Mouse (Mus musculus) forebrain, embryonic 12.5 days (tissue): ENCODE data around the gene Cipc. TPM values are rescaled to one million over a fixed set of nuclear protein-coding genes. Genes with fewer than 3 reads are reported as not detected.

Experiments used
- ATAC-seq: fragments of 200-750 bp; cut with Nextera tagmentation; 2 replicates; pipeline ENCODE4 v1.8.0; 2017; ENCODE audit warnings: moderate TSS enrichment; ENCODE audit not compliant: low FRiP score
- H3K27ac ChIP-seq: fragments of 300-500 bp; sonication (generic); 2 replicates; pipeline ENCODE4 v1.5.1; 2016; ENCODE audit warnings: mild to moderate bottlenecking
- H3K27me3 ChIP-seq: fragments of 300-500 bp; sonication (generic); 2 replicates; pipeline ENCODE4 v1.6.1; 2016; ENCODE audit warnings: mild to moderate bottlenecking
- H3K36me3 ChIP-seq: fragments of 300-500 bp; sonication (generic); replicated peaks from 2 replicates; pipeline ENCODE4 v1.6.1; 2016; ENCODE audit warnings: mild to moderate bottlenecking
- H3K4me1 ChIP-seq: fragments of 300-500 bp; sonication (generic); 2 replicates; pipeline ENCODE4 v1.6.1; 2016
- H3K4me2 ChIP-seq: fragments of 300-500 bp; sonication (generic); 2 replicates; pipeline ENCODE4 v1.6.1; 2016; ENCODE audit warnings: mild to moderate bottlenecking, moderate library complexity
- H3K4me3 ChIP-seq: fragments of 300-500 bp; sonication (generic); replicated peaks from 2 replicates; pipeline ENCODE4 v1.5.1; 2016; ENCODE audit warnings: mild to moderate bottlenecking
- H3K9ac ChIP-seq: fragments of 300-500 bp; sonication (generic); 2 replicates; pipeline ENCODE4 v1.6.1; 2016; ENCODE audit warnings: mild to moderate bottlenecking
- H3K9me3 ChIP-seq: fragments of 300-500 bp; sonication (generic); 2 replicates; pipeline ENCODE4 v1.6.1; 2016
- WGBS: fragments of 180-500 bp; shearing (Covaris S2); methylation state at CpG from one replicate; pipeline ENCODE4 v1.1.7; 2016; 5-methylcytosine and 5-hydroxymethylcytosine counted together
- polyA plus RNA-seq: library from polyadenylated mRNA; unstranded; fragments of >200 nt; fragmentation: Nextera tagmentation; extraction: Ambion mirVana; gene quantifications from 2 replicates; pipeline ENCODE4 v1.2.1, GENCODE M21; 2016

Gene Cipc
- polyA plus RNA-seq, 1 experiment from 2014 or later, result 49.5 TPM

DNA sequence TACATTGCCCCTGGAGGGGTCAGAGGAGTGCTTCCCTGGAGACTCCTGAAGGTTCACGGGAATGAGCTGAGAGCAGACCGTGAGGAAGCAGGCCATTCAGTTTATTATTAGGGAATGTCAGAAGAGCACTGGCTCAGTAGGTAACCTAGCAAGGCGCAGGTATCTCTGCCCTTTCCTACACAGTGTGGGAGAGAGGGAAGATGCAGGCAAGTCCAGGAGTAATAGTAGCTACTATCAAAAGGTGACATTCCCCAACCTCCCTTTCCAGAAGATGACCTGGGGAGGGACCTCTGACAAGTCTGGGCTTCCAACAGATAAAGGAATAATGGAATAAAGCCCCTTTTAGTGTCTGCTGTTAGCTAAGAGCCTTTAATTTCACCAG is 22.4 kb downstream of the Cipc start:
- no peak overlapping the region for H3K9ac ChIP-seq
- no peak for ATAC-seq
- H3K27me3 ChIP-seq, result no peaks in the 10 kb centered on the region
- H3K36me3 ChIP-seq, result peaks cover 18% of the 10 kb centered on the region
- 71% methylated on average over 3 of the region's 3 CpGs for WGBS
- no peak overlapping the region for H3K4me3 ChIP-seq
- H3K9me3 ChIP-seq, result no peaks in the 10 kb centered on the region
- H3K4me2 ChIP-seq, result no peak overlapping the region
- H3K4me1 ChIP-seq, result peaks cover 20% of the 10 kb centered on the region
- H3K27ac ChIP-seq, result no peak overlapping the region

DNA sequence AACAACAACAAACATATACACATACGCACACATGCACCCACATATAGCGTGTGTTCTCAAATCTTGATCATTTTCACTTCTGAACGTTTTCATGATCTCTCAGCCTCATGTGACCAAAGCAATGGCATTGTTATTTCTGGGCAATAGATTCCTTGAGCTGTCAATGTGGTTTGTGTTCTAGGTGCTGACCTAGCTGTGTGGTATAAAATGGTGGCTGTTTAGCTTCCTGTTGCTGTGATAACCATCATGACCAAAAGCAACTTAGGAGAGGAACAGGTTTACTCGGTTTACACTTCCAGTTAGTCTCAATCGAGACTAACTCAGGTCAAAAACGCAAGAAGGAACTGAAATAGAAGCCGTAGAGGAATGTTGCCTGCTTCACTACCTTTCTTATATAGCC is 24.2 kb downstream of the Cipc start:
- no peak for ATAC-seq
- H3K27ac ChIP-seq, result no peak overlapping the region
- peaks cover 8% of the 10 kb centered on the region for H3K27me3 ChIP-seq
- 0 out of 2 replicates have a peak, but pooled peaks cover 3% of the 10 kb centered on the region for H3K36me3 ChIP-seq
- WGBS, result 94% methylated on average over 7 of the region's 7 CpGs
- H3K9ac ChIP-seq, result no peak overlapping the region
- no peak overlapping the region for H3K4me3 ChIP-seq
- H3K9me3 ChIP-seq, result no peaks in the 10 kb centered on the region
- H3K4me2 ChIP-seq, result no peak overlapping the region
- H3K4me1 ChIP-seq, result peaks cover 37% of the 10 kb centered on the region

DNA sequence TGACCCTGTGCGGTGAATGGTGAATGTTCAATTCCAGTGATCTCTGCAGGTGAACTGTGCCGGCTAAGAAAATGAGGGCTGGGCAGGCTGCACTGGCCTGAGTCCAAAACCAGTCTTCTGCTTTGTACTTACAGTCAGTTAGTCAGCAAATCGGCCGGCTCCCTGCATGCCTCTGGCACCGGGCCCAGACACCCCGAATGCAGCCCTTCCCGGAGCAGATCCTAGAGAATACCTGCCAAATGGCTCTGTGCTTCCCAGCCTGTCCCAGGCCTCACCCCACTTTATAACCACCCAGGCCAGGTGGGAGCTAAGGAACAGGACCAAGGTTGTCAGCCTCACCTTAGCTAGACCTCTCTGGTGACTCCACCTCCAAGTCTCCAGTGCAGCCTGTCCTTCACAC is 26.4 kb downstream of the Cipc start:
- peaks cover 43% of the 10 kb centered on the region for H3K4me1 ChIP-seq
- H3K9me3 ChIP-seq, result no peaks in the 10 kb centered on the region
- H3K27ac ChIP-seq, result peak overlapping the region; percentile 78
- 39% methylated on average over 7 of the region's 7 CpGs for WGBS
- peaks cover 18% of the 10 kb centered on the region for H3K27me3 ChIP-seq
- no peak overlapping the region for H3K4me3 ChIP-seq
- H3K36me3 ChIP-seq, result no peaks in the 10 kb centered on the region
- H3K4me2 ChIP-seq, result no peak overlapping the region
- H3K9ac ChIP-seq, result no peak overlapping the region
- no peak for ATAC-seq

DNA sequence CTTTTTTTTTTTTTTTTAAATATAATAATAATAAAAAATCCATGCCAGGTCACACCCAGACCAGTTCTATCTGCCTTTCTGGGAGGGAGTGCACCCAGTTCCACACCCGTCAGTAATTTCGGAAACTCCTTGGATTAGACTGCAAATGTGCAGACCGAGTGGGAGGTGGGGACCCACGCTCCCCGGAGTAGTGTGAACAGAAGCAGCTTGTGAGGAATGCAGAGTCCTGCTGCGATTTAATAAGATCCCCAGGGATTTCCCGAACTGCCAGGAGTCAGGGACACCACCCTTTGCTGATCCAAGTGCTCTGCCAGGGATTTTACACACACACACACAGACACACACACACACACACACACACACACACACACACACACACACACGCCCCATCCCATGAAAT is 26.9 kb downstream of the Cipc start:
- Histone ChIP-seq H3K9me3 (no peaks in the 10 kb centered on the region), H3K4me2 (peak overlapping the region; percentile 64), H3K27me3 (peaks cover 23% of the 10 kb centered on the region), H3K36me3 (no peaks in the 10 kb centered on the region), H3K9ac (no peak overlapping the region), H3K4me1 (peaks cover 43% of the 10 kb centered on the region), H3K4me3 (no peak overlapping the region), H3K27ac (peak overlapping the region; percentile 78)
- WGBS, result 29% methylated on average over 8 of the region's 8 CpGs
- no peak for ATAC-seq

DNA sequence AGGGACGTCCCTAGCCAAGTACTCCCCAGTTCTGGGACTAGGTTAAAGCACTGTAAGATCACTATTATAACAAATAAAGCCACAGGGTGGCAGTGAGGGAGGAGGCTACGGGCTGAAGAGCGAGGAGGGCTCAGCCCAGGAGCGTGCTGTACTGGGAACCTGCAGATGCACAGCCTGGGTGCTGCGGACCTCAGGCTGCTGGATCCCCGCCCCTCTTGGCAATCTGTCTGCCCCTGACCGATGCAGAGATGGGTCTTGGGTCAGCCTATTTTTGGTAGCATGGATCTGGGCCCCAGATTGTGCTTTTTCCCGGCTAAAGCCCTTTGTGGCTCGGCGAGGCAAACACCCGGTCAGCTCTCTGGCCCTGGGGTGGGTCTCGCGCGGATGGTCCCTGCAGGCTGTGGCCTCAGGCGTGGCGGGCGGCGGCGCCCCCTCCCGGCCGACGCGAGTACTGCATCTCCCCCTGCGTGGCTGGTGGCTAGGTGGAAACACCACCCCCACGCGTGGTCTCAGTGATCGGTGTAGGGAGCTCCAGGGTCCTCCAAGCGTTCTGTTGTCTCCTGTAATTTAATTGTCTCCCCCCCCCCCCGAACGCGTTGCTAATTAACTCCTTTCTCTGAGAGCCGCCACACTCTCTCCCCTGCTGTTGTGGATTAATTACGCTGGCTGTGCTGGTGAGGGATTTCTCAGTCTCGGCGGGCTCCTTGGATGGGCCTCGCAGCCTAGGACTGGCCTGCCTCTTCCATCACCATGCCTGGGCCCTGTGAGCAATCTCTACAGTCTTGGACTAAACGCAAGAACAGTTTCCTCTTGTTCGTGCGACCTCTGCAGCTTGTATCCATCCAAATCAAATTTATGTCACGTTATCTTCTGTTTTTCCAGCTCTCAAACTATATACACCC is 27.8 kb downstream of the Cipc start:
- peak; percentile 78 for ATAC-seq
- H3K27me3 ChIP-seq, result peaks cover 28% of the 10 kb centered on the region
- H3K4me2 ChIP-seq, result peak overlapping the region; percentile 64
- WGBS, result 4% methylated on average over 40 of the region's 40 CpGs
- no peaks in the 10 kb centered on the region for H3K9me3 ChIP-seq
- peak overlapping the region; percentile 29 for H3K4me3 ChIP-seq
- peak overlapping the region; percentile 46 for H3K9ac ChIP-seq
- H3K36me3 ChIP-seq, result no peaks in the 10 kb centered on the region
- peaks cover 39% of the 10 kb centered on the region for H3K4me1 ChIP-seq
- peak overlapping the region; percentile 78 for H3K27ac ChIP-seq

DNA sequence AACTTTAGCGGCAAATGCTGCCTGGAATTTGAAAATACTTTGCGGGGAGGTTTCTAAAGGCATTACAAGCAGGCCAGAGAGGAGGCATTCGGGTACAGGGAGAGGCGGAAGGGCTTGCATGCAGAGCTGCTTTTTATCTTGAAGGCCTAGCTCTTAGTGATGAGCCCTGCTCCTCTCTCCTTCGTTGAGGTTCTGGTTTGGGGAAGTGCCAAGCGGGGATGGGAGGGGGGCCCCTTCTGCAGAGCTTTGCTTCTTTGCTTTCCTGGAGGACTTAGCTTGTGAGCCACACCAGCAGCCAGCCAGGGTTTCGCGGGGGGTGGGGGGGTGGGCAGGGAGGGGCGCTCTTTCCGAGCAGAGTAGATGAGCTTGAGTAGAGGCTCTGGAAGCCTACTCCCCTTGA is 28.9 kb downstream of the Cipc start:
- H3K27me3 ChIP-seq, result peaks cover 39% of the 10 kb centered on the region

DNA sequence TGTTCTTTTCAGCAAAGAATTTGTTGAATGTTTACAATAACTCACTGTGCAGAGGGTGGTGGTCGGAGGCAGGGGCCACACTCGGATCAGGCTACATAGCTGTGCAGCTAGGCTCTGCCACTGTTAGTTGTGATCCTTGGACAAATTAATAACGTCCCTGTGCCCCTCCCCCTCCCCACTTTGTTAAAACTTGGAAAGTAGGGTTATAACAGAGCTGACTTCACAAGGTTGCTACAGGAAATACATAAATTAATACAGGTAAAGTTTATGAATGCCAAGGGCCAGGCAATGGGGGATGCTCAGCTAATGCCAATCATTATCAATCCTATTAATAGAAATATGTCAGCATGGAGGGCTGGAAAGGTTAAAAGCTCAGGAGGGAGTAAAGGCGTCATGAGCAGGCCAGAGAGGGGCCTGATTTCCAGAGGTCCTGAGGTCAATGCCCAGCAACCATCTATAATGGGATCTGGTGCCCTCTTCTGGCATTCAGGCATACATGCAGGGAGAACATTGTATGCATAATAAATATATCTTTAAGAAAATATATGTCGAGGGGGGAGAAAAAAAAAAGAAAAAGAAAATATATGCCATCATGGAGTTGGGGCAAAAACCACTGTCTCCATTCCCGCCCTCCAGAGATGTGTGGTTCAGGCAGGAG is 29.8 kb downstream of the Cipc start:
- ATAC-seq, result no peak
- H3K4me2 ChIP-seq, result no peak overlapping the region
- WGBS, result 62% methylated on average over 6 of the region's 6 CpGs
- H3K4me1 ChIP-seq, result peaks cover 39% of the 10 kb centered on the region
- H3K27me3 ChIP-seq, result peaks cover 48% of the 10 kb centered on the region
- H3K9ac ChIP-seq, result no peak overlapping the region
- H3K4me3 ChIP-seq, result no peak overlapping the region
- no peaks in the 10 kb centered on the region for H3K36me3 ChIP-seq
- no peaks in the 10 kb centered on the region for H3K9me3 ChIP-seq
- H3K27ac ChIP-seq, result no peak overlapping the region

More for the DNA sequence above, 28.9 kb downstream of the Cipc start:
- Histone ChIP-seq H3K9ac (no peak overlapping the region), H3K4me3 (no peak overlapping the region), H3K27ac (no peak overlapping the region), H3K36me3 (no peaks in the 10 kb centered on the region), H3K4me1 (peaks cover 39% of the 10 kb centered on the region), H3K9me3 (no peaks in the 10 kb centered on the region), H3K4me2 (no peak overlapping the region)
- ATAC-seq, result no peak
- WGBS, result 38% methylated on average over 10 of the region's 10 CpGs

DNA sequence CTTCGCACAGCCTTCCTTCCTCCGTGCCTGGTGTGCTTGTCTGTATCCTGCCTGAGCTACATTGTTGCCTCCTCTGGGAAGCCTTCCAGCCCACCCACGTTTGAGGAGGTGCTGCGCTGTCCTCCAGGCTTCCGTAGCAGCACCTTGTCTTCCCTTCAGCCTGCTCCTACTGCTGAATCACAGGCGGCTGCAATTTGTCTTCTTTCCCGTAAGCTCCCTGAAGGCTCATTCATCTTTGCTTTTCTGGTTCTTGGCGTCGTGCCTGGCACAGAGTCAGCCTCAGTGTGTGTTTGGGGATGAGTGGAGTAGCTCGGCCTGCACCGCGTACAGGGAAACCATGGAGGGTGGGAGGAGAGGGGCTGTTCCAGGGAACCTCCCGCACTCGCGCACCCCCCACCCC is 31.0 kb downstream of the Cipc start:
- WGBS, result 32% methylated on average over 15 of the region's 15 CpGs
- Histone ChIP-seq H3K27ac (no peak overlapping the region; the same call in 1 of the 2 replicates), H3K36me3 (no peaks in the 10 kb centered on the region), H3K4me2 (peak overlapping the region; percentile 11; the same call in 1 of the 2 replicates), H3K27me3 (peaks cover 58% of the 10 kb centered on the region), H3K9me3 (no peaks in the 10 kb centered on the region), H3K9ac (no peak overlapping the region), H3K4me1 (peaks cover 37% of the 10 kb centered on the region), H3K4me3 (no peak overlapping the region)
- no peak for ATAC-seq

DNA sequence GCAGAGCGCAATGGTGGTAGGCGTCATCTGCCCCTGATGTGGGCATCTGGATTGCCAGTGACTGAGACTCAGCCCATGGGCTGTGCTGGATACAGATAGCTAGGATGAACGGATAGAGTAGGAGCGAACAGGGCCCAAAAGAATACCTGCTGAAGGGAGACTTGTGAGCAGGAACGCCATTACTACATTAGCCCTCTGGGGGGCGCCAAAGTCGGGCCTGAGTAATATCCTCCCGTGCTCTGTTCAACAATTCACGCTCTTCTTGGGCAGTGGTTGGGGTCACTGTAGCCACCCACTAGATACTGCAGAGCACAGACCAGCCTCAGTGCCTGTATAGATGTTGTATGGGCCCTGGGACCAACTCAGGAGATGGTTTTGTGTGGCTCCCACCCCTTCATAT is 34.3 kb downstream of the Cipc start:
- H3K9me3 ChIP-seq, result no peaks in the 10 kb centered on the region
- no peak overlapping the region for H3K9ac ChIP-seq
- H3K4me3 ChIP-seq, result no peak overlapping the region
- peaks cover 19% of the 10 kb centered on the region for H3K4me1 ChIP-seq
- no peak for ATAC-seq
- peaks cover 82% of the 10 kb centered on the region for H3K27me3 ChIP-seq
- H3K27ac ChIP-seq, result no peak overlapping the region
- WGBS, result 27% methylated on average over 9 of the region's 9 CpGs
- H3K36me3 ChIP-seq, result no peaks in the 10 kb centered on the region
- no peak overlapping the region for H3K4me2 ChIP-seq

DNA sequence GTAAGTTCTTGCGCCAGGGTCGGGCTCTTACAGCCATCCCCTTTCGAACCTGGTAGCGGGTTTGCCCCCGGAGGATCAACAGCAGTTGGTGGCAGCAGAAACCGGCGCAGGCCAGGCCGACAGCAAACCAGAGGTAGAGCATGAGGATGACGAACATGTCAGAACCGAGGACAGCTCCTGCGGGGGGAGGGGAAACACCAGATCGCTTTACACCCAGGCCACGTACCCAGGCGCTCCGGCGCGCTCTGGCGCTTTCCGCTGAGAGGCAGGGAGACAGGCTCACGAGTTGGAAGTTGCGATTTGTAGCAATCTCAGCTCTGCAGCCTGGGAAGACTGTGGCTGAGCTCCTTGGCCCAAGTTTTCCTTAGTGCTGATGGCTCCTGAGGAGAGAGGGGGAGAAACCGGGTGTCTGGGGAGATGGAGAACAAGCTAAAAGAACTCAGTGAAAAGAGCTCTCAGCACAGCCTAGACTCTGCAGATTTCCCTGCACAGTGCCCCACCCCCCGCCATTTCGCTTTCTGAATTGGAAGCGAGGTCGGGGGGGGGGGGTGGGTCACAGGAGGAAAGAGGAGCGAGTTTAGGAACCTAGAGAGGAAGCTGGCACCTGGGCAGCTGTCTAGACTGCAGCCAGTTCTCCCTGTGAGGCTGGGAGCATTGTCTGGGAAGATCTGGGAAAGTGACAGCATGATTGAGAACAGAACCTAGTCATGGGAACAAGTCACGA is 36.8 kb downstream of the Cipc start:
- Histone ChIP-seq H3K36me3 (no peaks in the 10 kb centered on the region), H3K4me3 (peak overlapping the region; percentile 13), H3K27me3 (peaks cover 93% of the 10 kb centered on the region), H3K4me2 (peak overlapping the region; percentile 47), H3K9ac (peak overlapping the region; percentile 29; the same call in 1 of the 2 replicates), H3K4me1 (peaks cover 13% of the 10 kb centered on the region), H3K9me3 (no peaks in the 10 kb centered on the region), H3K27ac (no peak overlapping the region)
- peak; percentile 68 for ATAC-seq
- 1% methylated on average over 28 of the region's 28 CpGs for WGBS

DNA sequence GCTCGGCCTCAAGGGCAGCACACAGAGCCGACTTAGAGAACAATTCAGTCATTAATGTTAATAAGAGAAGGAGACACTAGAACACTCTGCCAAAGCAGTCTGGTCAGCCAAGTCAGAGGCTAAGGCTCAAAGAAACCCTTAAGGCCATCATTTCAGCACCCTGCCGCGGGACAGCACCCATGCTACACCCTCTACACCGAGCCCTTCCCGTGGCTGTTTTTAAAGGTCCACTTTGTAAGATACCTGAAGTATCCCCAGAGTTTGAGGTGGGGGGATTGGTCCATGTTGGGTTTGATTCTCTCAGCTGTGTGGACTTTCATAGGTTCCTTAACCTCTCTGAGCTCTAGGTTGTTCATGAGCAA is 37.3 kb downstream of the Cipc start:
- Histone ChIP-seq H3K9ac (no peak overlapping the region), H3K27me3 (peaks cover 93% of the 10 kb centered on the region), H3K4me1 (peaks cover 16% of the 10 kb centered on the region), H3K4me3 (no peak overlapping the region), H3K4me2 (peak overlapping the region; percentile 47), H3K27ac (no peak overlapping the region), H3K36me3 (no peaks in the 10 kb centered on the region), H3K9me3 (no peaks in the 10 kb centered on the region)
- WGBS, result 5% methylated on average over 6 of the region's 6 CpGs
- ATAC-seq, result no peak

DNA sequence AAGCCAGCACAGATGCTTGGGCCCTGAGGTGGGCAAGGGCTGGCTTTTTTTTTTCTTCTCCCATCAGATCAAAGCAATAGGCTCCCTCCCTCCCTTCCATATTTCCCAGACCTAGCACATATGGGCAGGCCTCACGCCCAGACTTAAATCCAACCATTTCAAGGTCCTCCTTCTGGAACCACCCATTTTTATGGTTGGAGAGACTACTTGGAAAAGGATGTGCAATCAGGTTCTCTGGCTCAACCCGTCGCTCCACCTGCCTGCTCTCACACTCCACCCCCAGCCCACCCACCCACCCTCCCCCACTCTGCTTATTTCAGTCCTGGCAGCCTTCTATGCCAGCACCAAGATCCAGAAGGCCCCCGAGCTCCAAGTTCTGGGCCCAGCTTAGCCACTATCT is 39.7 kb downstream of the Cipc start:
- H3K9ac ChIP-seq, result no peak overlapping the region
- H3K4me3 ChIP-seq, result no peak overlapping the region
- no peaks in the 10 kb centered on the region for H3K36me3 ChIP-seq
- H3K4me1 ChIP-seq, result peaks cover 31% of the 10 kb centered on the region
- peaks cover 97% of the 10 kb centered on the region for H3K27me3 ChIP-seq
- H3K4me2 ChIP-seq, result no peak overlapping the region
- 83% methylated on average over 4 of the region's 4 CpGs for WGBS
- ATAC-seq, result no peak
- H3K9me3 ChIP-seq, result no peaks in the 10 kb centered on the region
- no peak overlapping the region for H3K27ac ChIP-seq
